Mouse (Mus musculus) hindbrain, embryonic 14.5 days (tissue): Measurements from ENCODE around the gene Avpr1a. TPM values are rescaled to one million over a fixed set of nuclear protein-coding genes. Genes with fewer than 3 reads are reported as not detected.

Experiments used
- ATAC-seq: fragments of 200-750 bp; cut with Nextera tagmentation; 2 replicates; pipeline ENCODE4 v1.8.0; 2017; ENCODE audit warnings: moderate number of reproducible peaks, mild to moderate bottlenecking, moderate TSS enrichment, moderate library complexity; ENCODE audit not compliant: low FRiP score
- DNase-seq: peaks from one replicate; pipeline ENCODE4 v3.0.0-alpha.2; 2015; ENCODE audit warnings: low spot score
- H3K27ac ChIP-seq: fragments of 300-500 bp; sonication (generic); 2 replicates; pipeline ENCODE4 v1.5.1; 2014; ENCODE audit warnings: mild to moderate bottlenecking, moderate library complexity
- H3K27me3 ChIP-seq: fragments of 300-500 bp; sonication (generic); 2 replicates; pipeline ENCODE4 v1.6.1; 2014; ENCODE audit warnings: mild to moderate bottlenecking, low read length, mixed read lengths; ENCODE audit not compliant: control insufficient read depth, insufficient read depth
- H3K36me3 ChIP-seq: fragments of 300-500 bp; sonication (generic); replicated peaks from 2 replicates; pipeline ENCODE4 v1.6.1; 2014; ENCODE audit not compliant: control insufficient read depth, insufficient read depth
- H3K4me1 ChIP-seq: fragments of 300-500 bp; sonication (generic); replicated peaks from 2 replicates; pipeline ENCODE4 v1.6.1; 2014; ENCODE audit warnings: antibody characterized with exemption, low read length, mixed read lengths; ENCODE audit not compliant: control insufficient read depth, insufficient read depth
- H3K4me2 ChIP-seq: fragments of 300-500 bp; sonication (generic); replicated peaks from 2 replicates; pipeline ENCODE4 v1.6.1; 2014; ENCODE audit warnings: mild to moderate bottlenecking, moderate library complexity
- H3K4me3 ChIP-seq: fragments of 300-500 bp; sonication (generic); replicated peaks from 2 replicates; pipeline ENCODE4 v1.5.1; 2014; ENCODE audit warnings: mild to moderate bottlenecking, low read length
- H3K9ac ChIP-seq: fragments of 300-500 bp; sonication (generic); 2 replicates; pipeline ENCODE4 v1.6.1; 2014
- H3K9me3 ChIP-seq: fragments of 300-500 bp; sonication (generic); 2 replicates; pipeline ENCODE4 v1.6.1; 2016; ENCODE audit warnings: low read length; ENCODE audit not compliant: control insufficient read depth
- WGBS: fragments of 180-500 bp; shearing (Covaris S2); extraction: QIAGEN DNeasy Blood & Tissue Kit; methylation state at CpG from one replicate; pipeline ENCODE4 v1.1.7; 2014; 5-methylcytosine and 5-hydroxymethylcytosine counted together
- polyA plus RNA-seq: library from polyadenylated mRNA; unstranded; fragments of >200 nt; fragmentation: Nextera tagmentation; extraction: Ambion mirVana; gene quantifications from 2 replicates; pipeline ENCODE4 v1.2.1, GENCODE M21; 2014

Avpr1a gene
- polyA plus RNA-seq, 1 experiment from 2014 or later, result 3.7 TPM

- Histone ChIP-seq H3K36me3 (no peaks in the 10 kb centered on the region), H3K4me3 (peak overlapping the region; percentile 41), H3K4me2 (peak overlapping the region; percentile 75)
Measured at GRCm38 (mm10) chr10:122449856-122450255, 1.6 kb downstream of the Avpr1a start.

GRCm38 (mm10) chr10:122453466-122453865 lies 5.2 kb downstream of the Avpr1a start:
- WGBS, result 84% methylated on average over 3 of the region's 3 CpGs
- Histone ChIP-seq H3K9ac (no peak overlapping the region), H3K27ac (no peak overlapping the region), H3K27me3 (peaks cover 23% of the 10 kb centered on the region), H3K36me3 (no peaks in the 10 kb centered on the region), H3K4me1 (peaks cover 8% of the 10 kb centered on the region; the same call in 1 of the 2 replicates), H3K9me3 (no peaks in the 10 kb centered on the region), H3K4me3 (no peak overlapping the region), H3K4me2 (no peak overlapping the region)
- no peak for ATAC-seq
- no peak for DNase-seq

More at GRCm38 (mm10) chr10:122449856-122450255, 1.6 kb downstream of the Avpr1a start:
- Histone ChIP-seq H3K27me3 (peaks cover 40% of the 10 kb centered on the region), H3K4me1 (peaks cover 10% of the 10 kb centered on the region; the same call in 1 of the 2 replicates), H3K9me3 (no peaks in the 10 kb centered on the region), H3K27ac (no peak overlapping the region), H3K9ac (peak overlapping the region; percentile 52; the same call in 1 of the 2 replicates)
- ATAC-seq (no peak), DNase-seq (no peak)

DNA sequence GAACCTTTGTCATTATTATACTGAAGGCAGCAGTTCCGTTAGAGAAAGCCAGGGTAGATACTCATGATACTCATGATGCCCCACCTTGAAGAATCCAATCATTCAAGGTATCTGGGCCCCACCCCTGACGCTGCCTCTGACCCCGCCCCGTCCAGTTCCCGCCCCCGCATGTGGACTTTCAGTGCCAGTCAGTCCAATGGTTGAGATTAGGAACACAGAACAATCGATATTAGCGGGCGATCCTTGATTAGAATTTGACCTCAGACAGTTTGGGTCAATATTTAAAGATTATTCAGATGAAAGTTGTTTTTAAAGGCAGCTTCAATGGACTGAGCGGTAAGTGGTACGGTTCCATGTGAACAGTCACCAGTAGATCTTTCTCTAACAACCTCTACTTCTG lies 7.5 kb downstream of the Avpr1a start:
- Histone ChIP-seq H3K27ac (no peak overlapping the region), H3K4me2 (no peak overlapping the region), H3K27me3 (peaks cover 3% of the 10 kb centered on the region; the same call in 1 of the 2 replicates), H3K36me3 (no peaks in the 10 kb centered on the region), H3K9ac (no peak overlapping the region), H3K4me1 (no peaks in the 10 kb centered on the region), H3K9me3 (no peaks in the 10 kb centered on the region), H3K4me3 (no peak overlapping the region)
- WGBS, result 91% methylated on average over 11 of the region's 11 CpGs
- DNase-seq (no peak), ATAC-seq (no peak)

DNA sequence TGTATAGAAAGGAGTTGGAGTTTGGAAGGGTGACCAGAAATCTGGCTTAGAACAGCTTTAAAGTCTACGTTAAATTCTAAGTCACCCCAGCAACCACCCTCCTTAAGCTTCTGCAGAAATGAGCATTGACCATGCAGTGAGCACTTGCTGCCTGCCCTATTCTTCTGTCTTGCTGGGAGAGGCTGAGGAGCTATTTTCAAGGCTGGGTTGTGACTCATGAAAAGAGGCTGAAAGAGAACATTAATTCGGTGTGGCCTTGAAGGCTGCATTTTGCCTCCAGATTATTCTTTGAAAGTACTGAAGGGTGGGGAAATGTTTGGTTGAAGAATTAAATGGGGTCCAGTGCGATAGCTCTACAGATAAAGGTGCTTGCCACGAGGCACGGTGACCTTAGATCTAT lies 28.5 kb downstream of the Avpr1a start:
- H3K27me3 ChIP-seq, result no peaks in the 10 kb centered on the region
- 87% methylated on average over 5 of the region's 5 CpGs for WGBS
- no peaks in the 10 kb centered on the region for H3K36me3 ChIP-seq
- DNase-seq, result no peak
- H3K27ac ChIP-seq, result no peak overlapping the region
- no peak for ATAC-seq
- H3K9ac ChIP-seq, result no peak overlapping the region
- H3K4me1 ChIP-seq, result no peaks in the 10 kb centered on the region
- no peak overlapping the region for H3K4me3 ChIP-seq
- H3K4me2 ChIP-seq, result no peak overlapping the region
- no peaks in the 10 kb centered on the region for H3K9me3 ChIP-seq

DNA sequence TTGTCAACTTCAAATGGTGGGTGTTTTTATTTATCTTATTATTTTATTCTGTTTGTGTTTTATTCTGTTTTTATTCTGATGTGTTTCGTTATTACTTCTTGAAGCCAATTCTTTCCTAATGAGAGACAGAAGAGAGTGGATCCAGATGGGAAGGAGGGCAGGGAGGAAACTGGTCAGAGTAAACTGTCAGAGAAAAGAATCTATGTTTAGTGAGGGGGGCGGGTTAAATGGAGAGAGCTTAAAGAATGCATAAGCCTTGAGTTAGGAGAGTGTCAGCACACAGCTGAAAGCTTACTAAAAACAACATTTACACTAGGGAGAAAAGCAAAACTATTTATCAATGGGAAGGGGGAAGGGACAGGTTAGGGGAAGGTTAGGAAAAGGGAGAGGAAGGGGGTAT lies 50.3 kb downstream of the Avpr1a start:
- Histone ChIP-seq H3K9me3 (no peaks in the 10 kb centered on the region), H3K4me1 (no peaks in the 10 kb centered on the region), H3K27ac (no peak overlapping the region), H3K4me2 (no peak overlapping the region), H3K27me3 (no peaks in the 10 kb centered on the region), H3K9ac (no peak overlapping the region), H3K36me3 (no peaks in the 10 kb centered on the region), H3K4me3 (no peak overlapping the region)
- ATAC-seq, result no peak
- WGBS, result 68% methylated on average over 2 of the region's 2 CpGs
- no peak for DNase-seq

DNA sequence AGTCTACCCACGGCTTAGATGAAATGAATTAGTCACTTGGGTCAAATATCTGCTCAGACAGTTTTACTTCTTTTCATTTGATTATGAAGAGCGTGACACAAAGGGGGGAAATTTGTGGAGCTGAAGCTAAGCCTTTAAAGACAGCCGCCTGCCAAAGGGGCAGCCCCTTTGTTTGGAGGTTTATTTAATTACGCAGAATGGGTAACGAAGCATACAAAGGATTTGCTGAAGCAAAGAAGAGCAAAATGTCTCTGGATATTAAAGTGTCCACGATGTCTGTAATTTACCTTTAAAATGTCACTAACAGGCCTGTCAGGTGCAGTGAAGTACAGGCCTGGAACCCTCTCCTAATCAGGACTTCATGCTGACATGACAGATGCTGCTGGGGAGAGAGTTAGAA lies 51.0 kb downstream of the Avpr1a start:
- Histone ChIP-seq H3K9ac (no peak overlapping the region), H3K27me3 (no peaks in the 10 kb centered on the region), H3K4me3 (no peak overlapping the region), H3K36me3 (no peaks in the 10 kb centered on the region), H3K9me3 (no peaks in the 10 kb centered on the region), H3K4me1 (no peaks in the 10 kb centered on the region), H3K27ac (no peak overlapping the region), H3K4me2 (no peak overlapping the region)
- ATAC-seq, result no peak
- DNase-seq, result no peak
- 21% methylated on average over 6 of the region's 6 CpGs for WGBS

Other genes starting within 250 kb of the Avpr1a start
- 30.4 and 34.3 TPM in 2 replicates for gene Ppm1h, start 230.3 kb downstream of the Avpr1a start, polyA plus RNA-seq